Mouse (Mus musculus): Measurements from ENCODE around the gene Ablim2. TPM values are rescaled to one million over a fixed set of nuclear protein-coding genes. Genes with fewer than 3 reads are reported as not detected.

Ablim2 gene
- polyA plus RNA-seq, 1 experiment from 2014 or later: 40.2 TPM

GRCm38 (mm10) chr5:35790387-35791065, 32.8 kb downstream of the Ablim2 start:
- Histone ChIP-seq H3K9me3 (ENCODE audit: control insufficient read depth, low read length) (no peaks in the 10 kb centered on the region), H3K9ac (ENCODE audit: low read depth, low read length) (no peak overlapping the region), H3K27me3 (replicated peaks; ENCODE audit: control insufficient read depth, insufficient read depth, low read length) (no peaks in the 10 kb centered on the region), H3K4me1 (ENCODE audit: control insufficient read depth, insufficient read depth, low read depth, low read length) (no peaks in the 10 kb centered on the region), H3K4me2 (ENCODE audit: low read length) (no peak overlapping the region), H3K36me3 (ENCODE audit: control insufficient read depth, insufficient read depth, low read length) (no peaks in the 10 kb centered on the region), H3K27ac (ENCODE audit: low read depth, low read length) (no peak overlapping the region), H3K4me3 (ENCODE audit: low read length) (no peak overlapping the region)
- WGBS: 42% methylated on average over 10 of the region's 10 CpGs
- no peak for ATAC-seq

GRCm38 (mm10) chr5:35793971-35794370, 36.3 kb downstream of the Ablim2 start:
- H3K9me3 ChIP-seq (ENCODE audit: control insufficient read depth, low read length): no peaks in the 10 kb centered on the region
- no peak overlapping the region for H3K4me3 ChIP-seq (ENCODE audit: low read length)
- no peak for ATAC-seq
- H3K4me2 ChIP-seq (ENCODE audit: low read length): no peak overlapping the region
- H3K36me3 ChIP-seq (ENCODE audit: control insufficient read depth, insufficient read depth, low read length): no peaks in the 10 kb centered on the region
- H3K27me3 ChIP-seq (replicated peaks; ENCODE audit: control insufficient read depth, insufficient read depth, low read length): no peaks in the 10 kb centered on the region
- no peaks in the 10 kb centered on the region for H3K4me1 ChIP-seq (ENCODE audit: control insufficient read depth, insufficient read depth, low read depth, low read length)
- H3K9ac ChIP-seq (ENCODE audit: low read depth, low read length): no peak overlapping the region
- 84% methylated on average over 4 of the region's 4 CpGs for WGBS
- H3K27ac ChIP-seq (ENCODE audit: low read depth, low read length): no peak overlapping the region

- Histone ChIP-seq H3K4me3 (ENCODE audit: low read length) (no peak overlapping the region), H3K9ac (ENCODE audit: low read depth, low read length) (no peak overlapping the region), H3K4me2 (ENCODE audit: low read length) (no peak overlapping the region), H3K27me3 (replicated peaks; ENCODE audit: control insufficient read depth, insufficient read depth, low read length) (no peaks in the 10 kb centered on the region), H3K4me1 (ENCODE audit: control insufficient read depth, insufficient read depth, low read depth, low read length) (no peaks in the 10 kb centered on the region), H3K9me3 (ENCODE audit: control insufficient read depth, low read length) (no peaks in the 10 kb centered on the region), H3K27ac (ENCODE audit: low read depth, low read length) (no peak overlapping the region), H3K36me3 (ENCODE audit: control insufficient read depth, insufficient read depth, low read length) (no peaks in the 10 kb centered on the region)
- 64% methylated on average over 4 of the region's 4 CpGs for WGBS
- no peak for ATAC-seq
Measured at GRCm38 (mm10) chr5:35794942-35795341, 37.3 kb downstream of the Ablim2 start.

- Histone ChIP-seq H3K4me3 (ENCODE audit: low read length) (no peak overlapping the region), H3K4me1 (ENCODE audit: control insufficient read depth, insufficient read depth, low read depth, low read length) (no peaks in the 10 kb centered on the region), H3K36me3 (ENCODE audit: control insufficient read depth, insufficient read depth, low read length) (no peaks in the 10 kb centered on the region), H3K27me3 (replicated peaks; ENCODE audit: control insufficient read depth, insufficient read depth, low read length) (no peaks in the 10 kb centered on the region), H3K27ac (ENCODE audit: low read depth, low read length) (no peak overlapping the region), H3K9ac (ENCODE audit: low read depth, low read length) (no peak overlapping the region), H3K9me3 (ENCODE audit: control insufficient read depth, low read length) (no peaks in the 10 kb centered on the region), H3K4me2 (ENCODE audit: low read length) (no peak overlapping the region)
- 61% methylated on average over 7 of the region's 7 CpGs for WGBS
- peak; percentile 66; the same call in 1 of the 2 replicates for ATAC-seq
Measured at GRCm38 (mm10) chr5:35795481-35796048, 37.9 kb downstream of the Ablim2 start.

GRCm38 (mm10) chr5:35796136-35796535, 38.5 kb downstream of the Ablim2 start:
- H3K36me3 ChIP-seq (ENCODE audit: control insufficient read depth, insufficient read depth, low read length): no peaks in the 10 kb centered on the region
- no peaks in the 10 kb centered on the region for H3K9me3 ChIP-seq (ENCODE audit: control insufficient read depth, low read length)
- no peaks in the 10 kb centered on the region for H3K4me1 ChIP-seq (ENCODE audit: control insufficient read depth, insufficient read depth, low read depth, low read length)
- H3K4me3 ChIP-seq (ENCODE audit: low read length): no peak overlapping the region
- H3K27ac ChIP-seq (ENCODE audit: low read depth, low read length): no peak overlapping the region
- WGBS: 71% methylated on average over 5 of the region's 5 CpGs
- no peaks in the 10 kb centered on the region for H3K27me3 ChIP-seq (replicated peaks; ENCODE audit: control insufficient read depth, insufficient read depth, low read length)
- H3K4me2 ChIP-seq (ENCODE audit: low read length): no peak overlapping the region
- no peak overlapping the region for H3K9ac ChIP-seq (ENCODE audit: low read depth, low read length)
- ATAC-seq: no peak

GRCm38 (mm10) chr5:35799090-35799489, 41.4 kb downstream of the Ablim2 start:
- Histone ChIP-seq H3K4me2 (ENCODE audit: low read length) (no peak overlapping the region), H3K27me3 (replicated peaks; ENCODE audit: control insufficient read depth, insufficient read depth, low read length) (no peaks in the 10 kb centered on the region), H3K9ac (ENCODE audit: low read depth, low read length) (no peak overlapping the region), H3K9me3 (ENCODE audit: control insufficient read depth, low read length) (no peaks in the 10 kb centered on the region), H3K27ac (ENCODE audit: low read depth, low read length) (no peak overlapping the region), H3K4me1 (ENCODE audit: control insufficient read depth, insufficient read depth, low read depth, low read length) (no peaks in the 10 kb centered on the region), H3K4me3 (ENCODE audit: low read length) (no peak overlapping the region), H3K36me3 (ENCODE audit: control insufficient read depth, insufficient read depth, low read length) (peaks cover 2% of the 10 kb centered on the region; the same call in 1 of the 2 replicates)
- 58% methylated on average over 5 of the region's 5 CpGs for WGBS
- ATAC-seq: no peak

- ATAC-seq: no peak
- H3K36me3 ChIP-seq (ENCODE audit: control insufficient read depth, insufficient read depth, low read length): peaks cover 6% of the 10 kb centered on the region; the same call in 1 of the 2 replicates
- WGBS: 86% methylated on average over 5 of the region's 5 CpGs
- no peak overlapping the region for H3K9ac ChIP-seq (ENCODE audit: low read depth, low read length)
- no peak overlapping the region for H3K4me2 ChIP-seq (ENCODE audit: low read length)
- no peak overlapping the region for H3K27ac ChIP-seq (ENCODE audit: low read depth, low read length)
- no peaks in the 10 kb centered on the region for H3K4me1 ChIP-seq (ENCODE audit: control insufficient read depth, insufficient read depth, low read depth, low read length)
- no peaks in the 10 kb centered on the region for H3K9me3 ChIP-seq (ENCODE audit: control insufficient read depth, low read length)
- no peak overlapping the region for H3K4me3 ChIP-seq (ENCODE audit: low read length)
- no peaks in the 10 kb centered on the region for H3K27me3 ChIP-seq (replicated peaks; ENCODE audit: control insufficient read depth, insufficient read depth, low read length)
Measured at GRCm38 (mm10) chr5:35803416-35803815, 45.7 kb downstream of the Ablim2 start.

GRCm38 (mm10) chr5:35804685-35805084, 47.0 kb downstream of the Ablim2 start:
- H3K9me3 ChIP-seq (ENCODE audit: control insufficient read depth, low read length): no peaks in the 10 kb centered on the region
- ATAC-seq: no peak
- peaks cover 6% of the 10 kb centered on the region; the same call in 1 of the 2 replicates for H3K36me3 ChIP-seq (ENCODE audit: control insufficient read depth, insufficient read depth, low read length)
- no peak overlapping the region for H3K27ac ChIP-seq (ENCODE audit: low read depth, low read length)
- H3K4me1 ChIP-seq (ENCODE audit: control insufficient read depth, insufficient read depth, low read depth, low read length): no peaks in the 10 kb centered on the region
- no peak overlapping the region for H3K4me3 ChIP-seq (ENCODE audit: low read length)
- no peak overlapping the region for H3K4me2 ChIP-seq (ENCODE audit: low read length)
- WGBS: 92% methylated on average over 4 of the region's 4 CpGs
- no peak overlapping the region for H3K9ac ChIP-seq (ENCODE audit: low read depth, low read length)
- no peaks in the 10 kb centered on the region for H3K27me3 ChIP-seq (replicated peaks; ENCODE audit: control insufficient read depth, insufficient read depth, low read length)

GRCm38 (mm10) chr5:35805209-35805608, 47.5 kb downstream of the Ablim2 start:
- no peak for ATAC-seq
- H3K27me3 ChIP-seq (replicated peaks; ENCODE audit: control insufficient read depth, insufficient read depth, low read length): no peaks in the 10 kb centered on the region
- H3K4me3 ChIP-seq (ENCODE audit: low read length): no peak overlapping the region
- H3K9me3 ChIP-seq (ENCODE audit: control insufficient read depth, low read length): no peaks in the 10 kb centered on the region
- peaks cover 6% of the 10 kb centered on the region; the same call in 1 of the 2 replicates for H3K36me3 ChIP-seq (ENCODE audit: control insufficient read depth, insufficient read depth, low read length)
- no peak overlapping the region for H3K27ac ChIP-seq (ENCODE audit: low read depth, low read length)
- H3K4me1 ChIP-seq (ENCODE audit: control insufficient read depth, insufficient read depth, low read depth, low read length): no peaks in the 10 kb centered on the region
- H3K9ac ChIP-seq (ENCODE audit: low read depth, low read length): no peak overlapping the region
- H3K4me2 ChIP-seq (ENCODE audit: low read length): no peak overlapping the region
- 83% methylated on average over 3 of the region's 3 CpGs for WGBS
